ENCODE assay signal across 22 mouse cellular contexts in genomic region chr16:85157796-85158546, GRCm38 (mm10). TPM values are rescaled to one million over a fixed set of nuclear protein-coding genes. Genes with fewer than 3 reads are reported as not detected.
DNase-seq lines count a peak whose midpoint lies in the region; ATAC-seq and TF ChIP-seq lines count a peak whose summit lies in the region.
"Had no signal": no experiment of that assay in that cellular context is flagged by ENCODE, and none has a peak within 500 bp of the region (broad histone marks: within the 10 kb centered on the region; RNA-seq: fewer than 3 reads in every experiment).

No protein-coding gene starts in this region.

- H3K36me3 ChIP-seq in heart, embryonic 15.5 days, result no peaks in the 10 kb centered on the region
- H3K36me3 ChIP-seq in CH12.LX (replicated peaks in 1 of 2; ENCODE audit: control insufficient read depth in 1 of 2, insufficient read depth in 1 of 2, low read length in 1 of 2), result peaks cover 26 to 65% of the 10 kb centered on the region in 2 experiments
- peaks cover 12% of the 10 kb centered on the region for H3K36me3 ChIP-seq in limb, embryonic 10.5 days
- H3K36me3 ChIP-seq in hindbrain, embryonic 13.5 days, result no peaks in the 10 kb centered on the region
- H3K36me3 ChIP-seq: liver, embryonic 12.5 days; lung, embryonic 15.5 days had no signal

- ATAC-seq in heart, embryonic 15.5 days (replicated peaks; ENCODE audit: insufficient number of reproducible peaks, insufficient read depth, low FRiP score, low read depth), result no peak
- no peak for ATAC-seq in hindbrain, embryonic 13.5 days (ENCODE audit: low FRiP score)
- ATAC-seq: activated CD4-positive, CD25-positive, alpha-beta regulatory T cell, adult 4 months; inflammation-experienced regulatory T-cells, adult 6 months; liver, embryonic 12.5 days had no signal

- no peak for TF ChIP-seq EP300 in CH12.LX (IDR thresholded peaks at IDR 0.05; ENCODE audit: low read length)

- peak overlapping the region; percentile 25 for H3K27ac ChIP-seq in heart, embryonic 15.5 days
- H3K27ac ChIP-seq in CH12.LX (ENCODE audit: insufficient read depth, low read depth), result no peak overlapping the region
- H3K27ac ChIP-seq in limb, embryonic 10.5 days, result no peak overlapping the region; the same call in 1 of the 2 replicates
- H3K27ac ChIP-seq in hindbrain, embryonic 13.5 days, result no peak overlapping the region
- H3K27ac ChIP-seq: forebrain, embryonic 10.5 days; liver, embryonic 12.5 days; lung, embryonic 15.5 days; macrophage; neural tube, embryonic 12.5 days had no signal

- H3K9ac ChIP-seq in heart, embryonic 15.5 days, result no peak overlapping the region
- H3K9ac ChIP-seq in CH12.LX (ENCODE audit: insufficient read depth, low read depth), result no peak overlapping the region
- H3K9ac ChIP-seq in hindbrain, embryonic 13.5 days, result no peak overlapping the region
- H3K9ac ChIP-seq: liver, embryonic 12.5 days; lung, embryonic 15.5 days; neural tube, embryonic 12.5 days had no signal

- WGBS in heart, embryonic 15.5 days, result 70% methylated on average over 11 of the region's 11 CpGs
- WGBS in limb, embryonic 10.5 days, result 45% methylated on average over 11 of the region's 11 CpGs
- 88% methylated on average over 11 of the region's 11 CpGs for WGBS in hindbrain, embryonic 13.5 days

- TF ChIP-seq POLR2A in CH12.LX (IDR thresholded peaks at IDR 0.05; ENCODE audit: low read depth, low read length), result no peak

- peak; percentile 38 for DNase-seq in embryo, embryonic 11 days
- DNase-seq in embryo, embryonic 10 days (ENCODE audit: low spot score), result no peak
- no peak for DNase-seq in heart, adult 18-20 months
- DNase-seq in CH12.LX (ENCODE audit: extremely low read depth), result no peak
- DNase-seq in limb, embryonic 10.5 days (ENCODE audit: low spot score), result peak; percentile 28
- DNase-seq in cerebellum, postnatal 36 days, result no peak
- DNase-seq: adrenal gland, postnatal 14 days; cerebellum, adult 11 months; cerebellum, postnatal 14 days; kidney, adult 9 months; right cerebral cortex, postnatal 4 days; thymus, adult 2 months had no signal

- no peak overlapping the region for H3K4me2 ChIP-seq in heart, embryonic 15.5 days
- no peak overlapping the region for H3K4me2 ChIP-seq in CH12.LX (ENCODE audit: insufficient read depth, low read depth, poor library complexity, severe bottlenecking)
- no peak overlapping the region for H3K4me2 ChIP-seq in hindbrain, embryonic 13.5 days
- H3K4me2 ChIP-seq: liver, embryonic 12.5 days; lung, embryonic 15.5 days; midbrain, embryonic 11.5 days; neural tube, embryonic 12.5 days had no signal

- no peak overlapping the region for H3K4me3 ChIP-seq in heart, embryonic 15.5 days
- H3K4me3 ChIP-seq in CH12.LX (replicated peaks in 1 of 3; ENCODE audit: low read depth in 2 of 3, low read length in 2 of 3, poor library complexity in 1 of 3), result no peak overlapping the region
- H3K4me3 ChIP-seq in limb, embryonic 10.5 days, result no peak overlapping the region
- no peak overlapping the region for H3K4me3 ChIP-seq in hindbrain, embryonic 13.5 days
- H3K4me3 ChIP-seq: forebrain, embryonic 10.5 days; liver, embryonic 12.5 days; lung, embryonic 15.5 days; neural tube, embryonic 12.5 days had no signal

- no peaks in the 10 kb centered on the region for H3K27me3 ChIP-seq in heart, embryonic 15.5 days
- H3K27me3 ChIP-seq in CH12.LX (replicated peaks), result no peaks in the 10 kb centered on the region
- no peaks in the 10 kb centered on the region for H3K27me3 ChIP-seq in limb, embryonic 10.5 days (ENCODE audit: low read depth, poor library complexity, severe bottlenecking)
- no peaks in the 10 kb centered on the region for H3K27me3 ChIP-seq in hindbrain, embryonic 13.5 days
- H3K27me3 ChIP-seq: liver, embryonic 12.5 days; lung, embryonic 15.5 days; neural tube, embryonic 12.5 days had no signal

- in situ Hi-C loops in CH12.LX (cut with MboI; ENCODE audit: low pct_ligation_motif_present, low pct_unique_long_range_greater_than_20kb, low sequenced_read_pairs), result loop anchor here (5.0 kb wide), 1 partner anchor 201 kb away; no protein-coding TSS in a partner anchor

- TF ChIP-seq RAD21 in CH12.LX (IDR thresholded peaks at IDR 0.05; ENCODE audit: low read depth, low read length), result no peak

- dilution Hi-C loops in CH12.LX (cut with MboI; ENCODE audit: extremely low pct_ligation_motif_present, extremely low pct_unique_long_range_greater_than_20kb, low sequenced_read_pairs), result no loop called here

- no peak for TF ChIP-seq CTCF in CH12.LX (conservative IDR thresholded peaks at IDR 0.05 in 1 of 2, IDR thresholded peaks at IDR 0.05 in 1 of 2; ENCODE audit: low read depth in 2 of 2, low read length in 2 of 2)

- peaks cover 35% of the 10 kb centered on the region for H3K79me2 ChIP-seq in CH12.LX (replicated peaks; ENCODE audit: control insufficient read depth, extremely low read depth, insufficient read depth, poor library complexity, severe bottlenecking)

- no peaks in the 10 kb centered on the region for H3K9me3 ChIP-seq in heart, embryonic 15.5 days (replicated peaks)
- peaks cover 4% of the 10 kb centered on the region for H3K9me3 ChIP-seq in CH12.LX (replicated peaks; ENCODE audit: low read length)
- no peaks in the 10 kb centered on the region for H3K9me3 ChIP-seq in limb, embryonic 10.5 days (replicated peaks)
- no peaks in the 10 kb centered on the region for H3K9me3 ChIP-seq in hindbrain, embryonic 13.5 days
- H3K9me3 ChIP-seq: liver, embryonic 12.5 days; lung, embryonic 15.5 days; neural tube, embryonic 12.5 days had no signal

- H3K4me1 ChIP-seq in heart, embryonic 15.5 days (replicated peaks), result peaks cover 32% of the 10 kb centered on the region
- peaks cover 4 to 46% of the 10 kb centered on the region in 2 experiments for H3K4me1 ChIP-seq in CH12.LX (ENCODE audit: control insufficient read depth in 1 of 2, insufficient read depth in 2 of 2)
- peaks cover 18% of the 10 kb centered on the region for H3K4me1 ChIP-seq in limb, embryonic 10.5 days
- peaks cover 9% of the 10 kb centered on the region; the same call in 1 of the 2 replicates for H3K4me1 ChIP-seq in hindbrain, embryonic 13.5 days (replicated peaks)
- H3K4me1 ChIP-seq: liver, embryonic 12.5 days; neural tube, embryonic 12.5 days had no signal

TF ChIP-seq in CH12.LX, 34 proteins besides CTCF, POLR2A, EP300 and RAD21:
- TF ChIP-seq CHD1 (IDR thresholded peaks at IDR 0.05; ENCODE audit: low read depth, low read length) (no peak), ZMIZ1 (IDR thresholded peaks at IDR 0.05; ENCODE audit: low read depth, low read length) (peak; percentile 10; the same call in 1 of the 2 replicates)

RNA-seq across cellular contexts. Expression of gene App, which starts 15.6 kb away (rescaled TPM):
- polyA plus RNA-seq in heart, embryonic 15.5 days (2015; fragmentation: Nextera tagmentation; extraction: Ambion mirVana), result 169 and 183 TPM in 2 replicates
- total RNA-seq in heart, adult 18-20 months (2021), result 100 to 1,000 TPM; 132 to 140 TPM
- total RNA-seq in CH12.LX (2012; rRNA removed) (54.1 and 99.2 TPM in 2 replicates), CH12.LX (2014; rRNA removed) (31.1 and 35.5 TPM in 2 replicates)
- 81.4 and 84.1 TPM in 2 replicates for polyA plus RNA-seq in CH12.LX (2012; ENCODE audit: insufficient read length, low read depth)
- polyA plus RNA-seq in limb, embryonic 10.5 days (2016; fragmentation: Nextera tagmentation; extraction: Ambion mirVana), result 80.2 and 94.7 TPM in 2 replicates
- polyA plus RNA-seq in hindbrain, embryonic 13.5 days (2015; fragmentation: Nextera tagmentation; extraction: Ambion mirVana), result 338 and 343 TPM in 2 replicates

Comparison
In these comparisons a context has a peak if more than half of its experiments do, and no peak if none do; other contexts are left out.
1. DNase-seq: peak in embryo, embryonic 11 days (single experiment) and limb, embryonic 10.5 days (single experiment); none in embryo, embryonic 10 days (single experiment), heart, adult 18-20 months (0 of 2), CH12.LX (single experiment) and cerebellum, postnatal 36 days (0 of 2).